Mouse (Mus musculus) hindbrain, embryonic 15.5 days (tissue): ENCODE measurements around the gene Gm20547. TPM values are rescaled to one million over a fixed set of nuclear protein-coding genes. Genes with fewer than 3 reads are reported as not detected.
A peak's percentile ranks its signal among the peaks of the same experiment; 100 is the strongest.
"Not testable (repeated sequence)": the region's sequence is repeated elsewhere in the genome, so short reads cannot be mapped to it uniquely, and the experiment has no call there.

Experiments
- ATAC-seq: fragments of 200-750 bp; cut with Nextera tagmentation; 2 replicates; pipeline ENCODE4 v1.8.0; 2017; ENCODE audit warnings: low read depth, moderate number of reproducible peaks, moderate TSS enrichment; ENCODE audit not compliant: low FRiP score
- H3K27ac ChIP-seq: fragments of 300-500 bp; sonication (generic); replicated peaks from 2 replicates; pipeline ENCODE4 v1.5.1; 2015; ENCODE audit warnings: mild to moderate bottlenecking, inconsistent platforms
- H3K27me3 ChIP-seq: fragments of 300-500 bp; sonication (generic); 2 replicates; pipeline ENCODE4 v1.6.1; 2015; ENCODE audit warnings: control low read depth, inconsistent platforms
- H3K36me3 ChIP-seq: fragments of 300-500 bp; sonication (generic); 2 replicates; pipeline ENCODE4 v1.6.1; 2015; ENCODE audit warnings: control low read depth, inconsistent platforms
- H3K4me1 ChIP-seq: fragments of 300-500 bp; sonication (generic); replicated peaks from 2 replicates; pipeline ENCODE4 v1.6.1; 2015; ENCODE audit warnings: control low read depth, inconsistent platforms
- H3K4me2 ChIP-seq: fragments of 300-500 bp; sonication (generic); 2 replicates; pipeline ENCODE4 v1.6.1; 2015; ENCODE audit warnings: moderate library complexity, mild to moderate bottlenecking, inconsistent platforms
- H3K4me3 ChIP-seq: fragments of 300-500 bp; sonication (generic); 2 replicates; pipeline ENCODE4 v1.5.1; 2015; ENCODE audit warnings: mild to moderate bottlenecking, inconsistent platforms
- H3K9ac ChIP-seq: fragments of 300-500 bp; sonication (generic); 2 replicates; pipeline ENCODE4 v1.6.1; 2015; ENCODE audit warnings: inconsistent platforms
- H3K9me3 ChIP-seq: fragments of 300-500 bp; sonication (generic); 2 replicates; pipeline ENCODE4 v1.6.1; 2016; ENCODE audit warnings: control low read depth, inconsistent platforms
- WGBS: fragments of 180-500 bp; shearing (Covaris S2); methylation state at CpG from one replicate; pipeline ENCODE4 v1.1.7; 2015; 5-methylcytosine and 5-hydroxymethylcytosine counted together
- polyA plus RNA-seq: library from polyadenylated mRNA; unstranded; fragments of >200 nt; fragmentation: Nextera tagmentation; extraction: Ambion mirVana; gene quantifications from 2 replicates; pipeline ENCODE4 v1.2.1, GENCODE M21; 2015

Gene Gm20547
- polyA plus RNA-seq, 1 experiment from 2014 or later: not detected

GRCm38 (mm10) chr17:34847615-34848014 lies 34.2 kb downstream of the Gm20547 start:
- peaks cover 54% of the 10 kb centered on the region for H3K36me3 ChIP-seq

DNA sequence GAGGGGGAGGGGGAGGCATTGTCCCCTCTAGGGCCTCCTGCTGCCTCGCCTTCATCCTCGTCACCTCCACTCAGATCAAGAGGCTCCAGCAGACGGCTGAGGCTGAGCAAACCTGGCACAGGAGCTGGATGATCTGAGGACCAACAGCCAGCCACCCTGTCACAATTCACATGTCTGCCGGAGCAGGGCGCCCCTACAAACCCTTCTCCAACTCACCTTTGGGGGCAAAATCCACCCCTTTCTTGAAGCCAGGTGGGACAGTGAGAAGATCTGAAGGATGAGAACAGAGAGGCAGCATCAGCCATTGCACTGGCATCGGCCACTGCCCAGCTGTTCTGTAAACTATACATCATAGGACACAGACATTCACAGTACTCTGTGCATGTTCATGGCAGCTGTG lies 34.6 kb downstream of the Gm20547 start:
- no peaks in the 10 kb centered on the region for H3K9me3 ChIP-seq
- no peak overlapping the region for H3K27ac ChIP-seq
- H3K4me3 ChIP-seq: no peak overlapping the region
- 91% methylated on average over 6 of the region's 6 CpGs for WGBS
- H3K4me1 ChIP-seq: peaks cover 24% of the 10 kb centered on the region
- no peaks in the 10 kb centered on the region for H3K27me3 ChIP-seq
- ATAC-seq: no peak
- no peak overlapping the region for H3K9ac ChIP-seq
- H3K36me3 ChIP-seq: peaks cover 53% of the 10 kb centered on the region
- no peak overlapping the region for H3K4me2 ChIP-seq

More at GRCm38 (mm10) chr17:34847615-34848014, 34.2 kb downstream of the Gm20547 start:
- H3K27ac ChIP-seq: no peak overlapping the region
- H3K4me3 ChIP-seq: no peak overlapping the region
- no peak overlapping the region for H3K9ac ChIP-seq
- no peaks in the 10 kb centered on the region for H3K27me3 ChIP-seq
- 96% methylated on average over 7 of the region's 7 CpGs for WGBS
- H3K4me1 ChIP-seq: peaks cover 25% of the 10 kb centered on the region
- H3K4me2 ChIP-seq: no peak overlapping the region
- no peak for ATAC-seq
- H3K9me3 ChIP-seq: no peaks in the 10 kb centered on the region

DNA sequence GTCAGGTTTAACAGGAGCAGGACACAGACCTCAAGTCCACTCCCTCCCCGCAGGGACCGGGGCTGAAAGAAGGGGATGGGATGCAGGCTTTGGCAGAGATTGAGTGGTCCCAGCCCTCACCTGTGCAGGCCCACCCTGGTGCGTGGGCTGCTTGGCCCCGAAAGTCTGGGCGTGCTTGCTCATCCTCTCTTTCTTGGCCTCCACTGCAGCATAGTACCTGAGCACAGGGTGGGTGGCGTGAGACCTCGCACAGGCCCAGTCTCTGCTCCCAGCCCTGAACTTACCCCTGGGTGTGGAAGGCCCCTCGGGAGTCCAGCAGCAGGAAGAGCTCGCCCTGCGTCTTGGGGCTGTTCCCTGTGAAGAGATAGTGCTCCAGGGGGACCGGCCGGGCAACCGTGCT lies 37.0 kb downstream of the Gm20547 start:
- Histone ChIP-seq H3K4me1 (peaks cover 8% of the 10 kb centered on the region), H3K9me3 (no peaks in the 10 kb centered on the region), H3K36me3 (peaks cover 73% of the 10 kb centered on the region), H3K4me2 (no peak overlapping the region), H3K9ac (no peak overlapping the region), H3K4me3 (no peak overlapping the region), H3K27ac (no peak overlapping the region), H3K27me3 (no peaks in the 10 kb centered on the region)
- no peak for ATAC-seq
- 94% methylated on average over 13 of the region's 13 CpGs for WGBS

GRCm38 (mm10) chr17:34840736-34841307 lies 41.0 kb downstream of the Gm20547 start:
- Histone ChIP-seq H3K4me2 (no peak overlapping the region), H3K9me3 (no peaks in the 10 kb centered on the region), H3K4me1 (peaks cover 21% of the 10 kb centered on the region), H3K36me3 (peaks cover 63% of the 10 kb centered on the region), H3K27ac (no peak overlapping the region), H3K27me3 (no peaks in the 10 kb centered on the region), H3K4me3 (no peak overlapping the region), H3K9ac (no peak overlapping the region)
- WGBS: 87% methylated on average over 6 of the region's 6 CpGs
- ATAC-seq: no peak

GRCm38 (mm10) chr17:34838785-34839184 lies 43.1 kb downstream of the Gm20547 start:
- Histone ChIP-seq H3K4me2 (no peak overlapping the region), H3K36me3 (peaks cover 52% of the 10 kb centered on the region), H3K4me1 (peaks cover 31% of the 10 kb centered on the region), H3K27me3 (no peaks in the 10 kb centered on the region), H3K9me3 (no peaks in the 10 kb centered on the region), H3K4me3 (no peak overlapping the region), H3K27ac (no peak overlapping the region), H3K9ac (no peak overlapping the region)
- no peak for ATAC-seq
- 92% methylated on average over 7 of the region's 7 CpGs for WGBS

DNA sequence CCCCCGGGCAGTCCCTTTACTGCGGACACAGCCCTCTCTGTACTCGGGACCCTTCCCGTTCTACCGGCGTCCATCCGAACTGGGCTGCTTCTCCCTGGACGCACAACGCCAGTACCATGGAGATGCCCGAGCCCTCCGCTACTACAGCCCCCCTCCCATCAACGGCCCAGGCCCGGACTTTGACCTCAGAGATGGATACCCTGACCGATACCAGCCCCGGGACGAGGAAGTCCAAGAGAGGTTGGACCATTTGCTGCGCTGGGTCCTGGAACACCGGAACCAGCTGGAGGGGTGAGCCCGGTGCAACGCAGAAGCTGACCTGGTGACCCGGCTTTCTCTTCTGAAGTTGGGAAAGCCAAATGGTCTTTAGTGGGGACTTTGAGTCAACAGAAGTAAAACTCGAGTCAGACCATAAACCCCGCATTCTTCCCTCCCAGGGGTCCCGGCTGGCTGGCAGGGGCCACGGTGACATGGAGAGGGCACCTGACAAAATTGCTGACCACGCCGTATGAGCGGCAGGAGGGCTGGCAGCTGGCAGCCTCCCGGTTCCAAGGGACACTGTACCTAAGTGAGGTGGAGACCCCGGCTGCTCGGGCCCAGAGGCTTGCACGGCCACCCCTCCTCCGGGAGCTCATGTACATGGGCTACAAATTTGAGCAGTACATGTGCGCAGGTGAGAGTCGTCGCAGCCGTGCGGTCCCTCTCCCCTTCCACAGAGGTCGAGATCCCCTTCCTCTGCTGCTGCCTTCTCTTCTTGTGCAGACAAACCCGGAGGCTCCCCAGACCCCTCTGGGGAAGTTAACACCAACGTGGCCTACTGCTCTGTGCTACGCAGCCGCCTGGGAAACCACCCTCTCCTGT lies 44.1 kb downstream of the Gm20547 start:
- Histone ChIP-seq H3K27me3 (no peaks in the 10 kb centered on the region), H3K9me3 (no peaks in the 10 kb centered on the region), H3K9ac (peak overlapping the region; percentile 68), H3K27ac (peak overlapping the region; percentile 81), H3K4me3 (peak overlapping the region; percentile 80), H3K4me2 (peak overlapping the region; percentile 98), H3K36me3 (peaks cover 47% of the 10 kb centered on the region), H3K4me1 (peaks cover 31% of the 10 kb centered on the region)
- peak; percentile 7 for ATAC-seq
- WGBS: 39% methylated on average over 43 of the region's 43 CpGs

DNA sequence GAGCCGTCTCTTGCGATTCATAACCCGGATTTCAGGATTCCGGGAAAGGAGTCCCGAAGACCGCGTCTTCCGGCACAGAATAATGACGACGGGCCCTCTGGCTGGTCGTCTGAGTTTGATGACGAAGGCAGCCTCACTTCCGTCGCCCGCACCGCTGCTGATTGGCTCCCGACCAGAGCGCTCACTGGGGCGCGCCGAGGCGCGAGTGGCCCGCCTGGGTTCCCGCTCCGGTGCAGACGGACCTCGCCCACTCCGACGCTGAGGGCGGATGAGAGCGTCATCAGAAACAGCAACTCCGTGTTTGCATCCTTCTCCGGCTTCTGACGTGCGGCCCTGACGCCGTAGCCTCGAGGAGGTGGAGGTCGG lies 45.0 kb downstream of the Gm20547 start, which contains the start of the genes Stk19 and Dxo:
Gene Stk19 (minus strand): TSS at position 90 of the 366 bp plus-strand sequence.
Gene Dxo (plus strand): TSS at position 164 of the 366 bp plus-strand sequence.
- ATAC-seq: peak; percentile 92
- WGBS: under 1% methylated on average over 40 of the region's 40 CpGs
- Histone ChIP-seq H3K27ac (peak within 1 kb of the TSS; percentile 81), H3K4me2 (peak within 1 kb of the TSS; percentile 98), H3K27me3 (no peaks in the 10 kb centered on the region), H3K9ac (peak within 1 kb of the TSS; percentile 68), H3K9me3 (no peaks in the 10 kb centered on the region), H3K4me1 (peaks cover 31% of the 10 kb centered on the region), H3K4me3 (peak within 1 kb of the TSS; percentile 80), H3K36me3 (peaks cover 45% of the 10 kb centered on the region)

DNA sequence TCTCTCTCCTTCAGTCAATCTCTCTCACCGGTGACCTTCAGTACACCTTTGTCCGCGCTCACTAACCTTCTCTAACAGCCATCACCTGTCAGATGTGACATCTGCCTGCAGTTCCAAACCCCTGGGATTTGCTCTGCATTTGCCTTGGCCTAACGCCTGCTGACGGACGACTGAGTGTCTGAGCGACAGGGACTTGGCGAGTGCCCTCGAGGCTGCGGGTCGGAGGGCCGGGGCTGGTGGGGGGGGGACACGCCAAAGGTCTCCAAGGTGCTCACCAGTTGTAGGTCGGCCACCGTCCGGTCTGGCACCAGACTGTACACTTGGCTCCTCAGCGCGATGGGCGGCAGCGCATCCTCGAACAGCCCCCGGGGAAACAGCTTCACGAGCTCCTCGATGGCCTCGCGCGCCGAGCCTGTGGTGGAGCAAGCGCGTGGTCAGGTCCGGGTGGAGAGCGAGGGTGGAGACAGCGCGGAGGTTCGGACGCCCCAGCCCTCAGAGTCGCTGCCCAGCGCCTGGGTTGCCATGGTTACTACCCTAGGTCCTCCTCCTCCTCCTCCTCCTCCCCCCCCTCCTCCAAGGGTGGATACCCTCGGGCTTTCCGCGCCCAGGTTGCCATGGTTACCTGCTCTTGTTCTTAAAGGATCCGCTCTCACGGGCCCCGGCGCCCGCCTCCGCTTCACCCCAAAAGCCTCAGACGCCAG lies 45.5 kb downstream of the Gm20547 start:
- peak; percentile 86 for ATAC-seq
- Histone ChIP-seq H3K9ac (peak overlapping the region; percentile 68), H3K27ac (peak overlapping the region; percentile 81), H3K36me3 (peaks cover 41% of the 10 kb centered on the region), H3K4me3 (peak overlapping the region; percentile 80), H3K9me3 (no peaks in the 10 kb centered on the region), H3K4me1 (peaks cover 31% of the 10 kb centered on the region), H3K4me2 (peak overlapping the region; percentile 98), H3K27me3 (no peaks in the 10 kb centered on the region)
- 3% methylated on average over 43 of the region's 48 CpGs for WGBS

GRCm38 (mm10) chr17:34830776-34831175 lies 51.1 kb downstream of the Gm20547 start:
- H3K27ac ChIP-seq, H3K9me3 ChIP-seq, H3K9ac ChIP-seq, H3K4me3 ChIP-seq, ATAC-seq, H3K27me3 ChIP-seq, H3K4me2 ChIP-seq: not testable (repeated sequence)
- WGBS: 97% methylated on average over 1 of the region's 1 CpGs
- peaks cover 58% of the 10 kb centered on the region for H3K36me3 ChIP-seq
- peaks cover 10% of the 10 kb centered on the region for H3K4me1 ChIP-seq

DNA sequence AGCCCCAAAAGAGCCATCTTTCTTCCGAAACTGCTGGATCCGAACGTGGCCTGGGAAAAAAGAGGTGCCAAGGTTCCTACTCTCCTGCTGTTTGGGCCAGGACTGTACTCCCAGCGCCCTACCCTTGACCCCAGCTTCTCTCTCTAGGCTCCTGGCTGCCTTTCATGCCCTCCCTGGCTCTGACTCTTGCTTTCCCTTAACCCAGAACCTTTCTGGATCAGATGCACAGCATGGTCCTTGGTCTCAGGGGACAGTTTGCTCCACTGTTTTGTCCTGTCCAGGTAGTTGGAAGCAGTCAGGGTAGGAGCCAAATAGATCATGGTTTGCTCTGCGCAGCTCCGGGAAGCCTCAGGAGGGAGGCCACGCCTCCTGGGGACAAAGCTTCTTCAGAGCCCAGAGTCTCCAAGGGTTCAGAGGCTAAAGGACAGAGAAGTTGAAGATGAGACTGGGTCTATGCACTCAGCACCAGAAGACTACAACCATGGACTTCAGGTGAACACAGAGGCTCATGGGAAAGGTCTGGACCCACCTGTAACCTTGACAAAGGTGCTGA lies 66.9 kb downstream of the Gm20547 start:
- no peaks in the 10 kb centered on the region for H3K4me1 ChIP-seq
- ATAC-seq: no peak
- H3K27ac ChIP-seq: no peak overlapping the region
- no peak overlapping the region for H3K4me2 ChIP-seq
- no peaks in the 10 kb centered on the region for H3K36me3 ChIP-seq
- H3K9ac ChIP-seq: no peak overlapping the region
- no peaks in the 10 kb centered on the region for H3K27me3 ChIP-seq
- no peak overlapping the region for H3K4me3 ChIP-seq
- 82% methylated on average over 7 of the region's 7 CpGs for WGBS
- H3K9me3 ChIP-seq: no peaks in the 10 kb centered on the region

GRCm38 (mm10) chr17:34813747-34814146 lies 68.1 kb downstream of the Gm20547 start:
- H3K27me3 ChIP-seq, H3K36me3 ChIP-seq, H3K27ac ChIP-seq, H3K4me1 ChIP-seq, H3K4me3 ChIP-seq, ATAC-seq, H3K4me2 ChIP-seq, H3K9me3 ChIP-seq, H3K9ac ChIP-seq: not testable (repeated sequence)
- WGBS: 62% methylated on average over 12 of the region's 12 CpGs

- H3K4me1 ChIP-seq: no peaks in the 10 kb centered on the region
- no peaks in the 10 kb centered on the region for H3K9me3 ChIP-seq
- 77% methylated on average over 15 of the region's 15 CpGs for WGBS
- no peak overlapping the region for H3K9ac ChIP-seq
- H3K36me3 ChIP-seq: no peaks in the 10 kb centered on the region
- no peaks in the 10 kb centered on the region for H3K27me3 ChIP-seq
- no peak overlapping the region for H3K4me3 ChIP-seq
- ATAC-seq: no peak
- H3K4me2 ChIP-seq: no peak overlapping the region
- H3K27ac ChIP-seq: no peak overlapping the region
Observed at GRCm38 (mm10) chr17:34811275-34811674, 70.6 kb downstream of the Gm20547 start.
